Mouse (Mus musculus): ENCODE measurements around the gene Aldh6a1. TPM values are rescaled to one million over a fixed set of nuclear protein-coding genes. Genes with fewer than 3 reads are reported as not detected.

Aldh6a1 gene
- polyA plus RNA-seq, 1 experiment from 2014 or later, result 25.7 TPM

Other genes starting within 250 kb of the Aldh6a1 start
- 4.4 and 5.9 TPM in 2 replicates for gene Elmsan1, start 232.1 kb downstream of the Aldh6a1 start, polyA plus RNA-seq (2014; fragmentation: Nextera tagmentation; extraction: Ambion mirVana)
- gene Ptgr2, start 165.8 kb downstream of the Aldh6a1 start, polyA plus RNA-seq (2014; fragmentation: Nextera tagmentation; extraction: Ambion mirVana), result 15.5 and 16.4 TPM in 2 replicates
- gene Zfp410, start 134.2 kb downstream of the Aldh6a1 start, polyA plus RNA-seq (2014; fragmentation: Nextera tagmentation; extraction: Ambion mirVana), result 119 and 125 TPM in 2 replicates
- gene Coq6, start 89.3 kb downstream of the Aldh6a1 start, polyA plus RNA-seq (2014; fragmentation: Nextera tagmentation; extraction: Ambion mirVana), result 43.0 and 44.5 TPM in 2 replicates
- 7.5 and 9.7 TPM in 2 replicates for gene Fam161b, start 89.2 kb downstream of the Aldh6a1 start, polyA plus RNA-seq (2014; fragmentation: Nextera tagmentation; extraction: Ambion mirVana)
- 9.9 and 12.4 TPM in 2 replicates for gene Entpd5, start 42.0 kb downstream of the Aldh6a1 start, polyA plus RNA-seq (2014; fragmentation: Nextera tagmentation; extraction: Ambion mirVana)
- 0.84 and 1.2 TPM in 2 replicates for gene Bbof1, start 41.9 kb downstream of the Aldh6a1 start, polyA plus RNA-seq (2014; fragmentation: Nextera tagmentation; extraction: Ambion mirVana)
- gene Rnf113a2, start 33.8 kb downstream of the Aldh6a1 start, polyA plus RNA-seq (2014; fragmentation: Nextera tagmentation; extraction: Ambion mirVana), result 28.1 and 29.7 TPM in 2 replicates
- gene Lin52, start 418 bp upstream of the Aldh6a1 start, polyA plus RNA-seq (2014; fragmentation: Nextera tagmentation; extraction: Ambion mirVana), result 33.7 and 36.1 TPM in 2 replicates
- gene Vsx2, start 118.8 kb upstream of the Aldh6a1 start, polyA plus RNA-seq (2014; fragmentation: Nextera tagmentation; extraction: Ambion mirVana), result 7.3 and 7.4 TPM in 2 replicates
- 6.8 and 9.5 TPM in 2 replicates for gene Abcd4, start 166.4 kb upstream of the Aldh6a1 start, polyA plus RNA-seq (2014; fragmentation: Nextera tagmentation; extraction: Ambion mirVana)
- not detected in 2 replicates for gene Vrtn, start 190.0 kb upstream of the Aldh6a1 start, polyA plus RNA-seq (2014; fragmentation: Nextera tagmentation; extraction: Ambion mirVana)
- 0.49 and 1.1 TPM in 2 replicates for gene Syndig1l, start 247.8 kb upstream of the Aldh6a1 start, polyA plus RNA-seq (2014; fragmentation: Nextera tagmentation; extraction: Ambion mirVana)